Mouse (Mus musculus) E14TG2a.4 (cell line): ENCODE data around the gene Gga2.

Source experiments
- H3K27me3 ChIP-seq: 2 replicates; pipeline ENCODE4 v1.6.1; 2014; ENCODE audit warnings: low read length, control low read depth; ENCODE audit not compliant: insufficient read depth
- H3K36me3 ChIP-seq: 2 replicates; pipeline ENCODE4 v1.6.1; 2014; ENCODE audit warnings: low read length, control low read depth; ENCODE audit not compliant: insufficient read depth
- H3K4me1 ChIP-seq: replicated peaks from 2 replicates; pipeline ENCODE4 v1.6.1; 2014; ENCODE audit warnings: low read depth, low read length, control low read depth
- H3K4me3 ChIP-seq: replicated peaks from 2 replicates; pipeline ENCODE4 v1.5.1; 2014; ENCODE audit warnings: mild to moderate bottlenecking, low read length
- H3K9me3 ChIP-seq: 2 replicates; pipeline ENCODE4 v1.6.1; 2014; ENCODE audit warnings: low read length, control low read depth
- CTCF ChIP-seq: conservative IDR thresholded peaks from 2 replicates; pipeline ENCODE4 v1.5.1; 2014; ENCODE audit warnings: low read length
- NANOG ChIP-seq: IDR thresholded peaks from 2 replicates; pipeline ENCODE4 v1.6.1; 2014; ENCODE audit warnings: borderline replicate concordance, low read length, mixed read lengths
- POU5F1 ChIP-seq: IDR thresholded peaks from 2 replicates; pipeline ENCODE4 v1.6.1; 2014; ENCODE audit warnings: low read length, borderline replicate concordance

Gene Gga2

GRCm38 (mm10) chr7:122018247-122018646 lies 2.8 kb downstream of the Gga2 start:
- no peaks in the 10 kb centered on the region for H3K27me3 ChIP-seq
- peaks cover 31% of the 10 kb centered on the region for H3K36me3 ChIP-seq
- TF ChIP-seq NANOG = no peak
- peak overlapping the region; percentile 93 for H3K4me3 ChIP-seq
- H3K4me1 ChIP-seq = peaks cover 75% of the 10 kb centered on the region
- no peaks in the 10 kb centered on the region for H3K9me3 ChIP-seq

GRCm38 (mm10) chr7:122015734-122016133 lies 5.3 kb downstream of the Gga2 start:
- H3K4me1 ChIP-seq = peaks cover 83% of the 10 kb centered on the region
- no peak for TF ChIP-seq POU5F1
- TF ChIP-seq NANOG = no peak
- TF ChIP-seq CTCF = no peak
- no peaks in the 10 kb centered on the region for H3K9me3 ChIP-seq
- H3K36me3 ChIP-seq = peaks cover 56% of the 10 kb centered on the region
- H3K4me3 ChIP-seq = peak overlapping the region; percentile 52
- H3K27me3 ChIP-seq = no peaks in the 10 kb centered on the region

GRCm38 (mm10) chr7:122015105-122015504 lies 5.9 kb downstream of the Gga2 start:
- Histone ChIP-seq H3K36me3 (peaks cover 63% of the 10 kb centered on the region), H3K9me3 (no peaks in the 10 kb centered on the region), H3K27me3 (no peaks in the 10 kb centered on the region), H3K4me1 (peaks cover 80% of the 10 kb centered on the region), H3K4me3 (peak overlapping the region; percentile 52)
- no peak for TF ChIP-seq NANOG
- no peak for TF ChIP-seq POU5F1
- TF ChIP-seq CTCF = no peak

- Histone ChIP-seq H3K9me3 (no peaks in the 10 kb centered on the region), H3K27me3 (no peaks in the 10 kb centered on the region), H3K36me3 (peaks cover 78% of the 10 kb centered on the region), H3K4me3 (no peak overlapping the region), H3K4me1 (peaks cover 58% of the 10 kb centered on the region)
- TF ChIP-seq NANOG = no peak
- TF ChIP-seq CTCF = no peak
- no peak for TF ChIP-seq POU5F1
These were observed 8.1 kb downstream of the Gga2 start for GRCm38 (mm10) chr7:122012949-122013348.

- H3K4me3 ChIP-seq = no peak overlapping the region
- no peaks in the 10 kb centered on the region for H3K9me3 ChIP-seq
- TF ChIP-seq CTCF = no peak
- no peak for TF ChIP-seq NANOG
- no peak for TF ChIP-seq POU5F1
- H3K27me3 ChIP-seq = no peaks in the 10 kb centered on the region
- H3K36me3 ChIP-seq = peaks cover 80% of the 10 kb centered on the region
- H3K4me1 ChIP-seq = peaks cover 53% of the 10 kb centered on the region
These were observed 8.7 kb downstream of the Gga2 start for GRCm38 (mm10) chr7:122012370-122012769.

GRCm38 (mm10) chr7:122000396-122000795 lies 20.6 kb downstream of the Gga2 start:
- Histone ChIP-seq H3K4me1 (peaks cover 26% of the 10 kb centered on the region), H3K9me3 (no peaks in the 10 kb centered on the region), H3K27me3 (no peaks in the 10 kb centered on the region), H3K4me3 (no peak overlapping the region), H3K36me3 (peaks cover 98% of the 10 kb centered on the region)
- TF ChIP-seq NANOG (no peak), POU5F1 (no peak), CTCF (no peak)

- Histone ChIP-seq H3K27me3 (no peaks in the 10 kb centered on the region), H3K9me3 (no peaks in the 10 kb centered on the region), H3K4me3 (no peak overlapping the region), H3K4me1 (peaks cover 20% of the 10 kb centered on the region), H3K36me3 (peaks cover 97% of the 10 kb centered on the region)
- no peak for TF ChIP-seq POU5F1
- TF ChIP-seq NANOG = no peak
- no peak for TF ChIP-seq CTCF
These were observed 25.1 kb downstream of the Gga2 start for GRCm38 (mm10) chr7:121995961-121996360.

GRCm38 (mm10) chr7:121981307-121981871 lies 39.6 kb downstream of the Gga2 start, which contains the start of gene Cog7:
TSS of gene Cog7 (minus strand) at chr7:121981711.
- H3K4me3 ChIP-seq = peak within 1 kb of the TSS; percentile 84
- TF ChIP-seq CTCF = no peak
- TF ChIP-seq NANOG = no peak
- H3K4me1 ChIP-seq = peaks cover 10% of the 10 kb centered on the region
- H3K9me3 ChIP-seq = no peaks in the 10 kb centered on the region
- H3K27me3 ChIP-seq = no peaks in the 10 kb centered on the region
- peaks cover 23% of the 10 kb centered on the region for H3K36me3 ChIP-seq

GRCm38 (mm10) chr7:121975031-121975430 lies 46.0 kb downstream of the Gga2 start:
- Histone ChIP-seq H3K27me3 (no peaks in the 10 kb centered on the region), H3K36me3 (peaks cover 74% of the 10 kb centered on the region), H3K9me3 (no peaks in the 10 kb centered on the region), H3K4me1 (no peaks in the 10 kb centered on the region; the same call in 1 of the 2 replicates), H3K4me3 (no peak overlapping the region)
- no peak for TF ChIP-seq POU5F1
- TF ChIP-seq CTCF = peak; percentile 83

- H3K4me1 ChIP-seq = no peaks in the 10 kb centered on the region
- TF ChIP-seq NANOG = no peak
- H3K27me3 ChIP-seq = no peaks in the 10 kb centered on the region
- H3K9me3 ChIP-seq = no peaks in the 10 kb centered on the region
- H3K36me3 ChIP-seq = peaks cover 71% of the 10 kb centered on the region
- no peak overlapping the region for H3K4me3 ChIP-seq
These were observed 49.3 kb downstream of the Gga2 start for GRCm38 (mm10) chr7:121971698-121972097.
